Mouse (Mus musculus) cerebellum, postnatal 14 days (tissue): Measurements from ENCODE around the gene Gm10188.

Experiments
- DNase-seq, 2 experiments: peaks; one replicate each; pipeline ENCODE4 v3.0.0; 2021; ENCODE audit warnings: mixed read lengths in 2 of 2

Gene Gm10188

DNA sequence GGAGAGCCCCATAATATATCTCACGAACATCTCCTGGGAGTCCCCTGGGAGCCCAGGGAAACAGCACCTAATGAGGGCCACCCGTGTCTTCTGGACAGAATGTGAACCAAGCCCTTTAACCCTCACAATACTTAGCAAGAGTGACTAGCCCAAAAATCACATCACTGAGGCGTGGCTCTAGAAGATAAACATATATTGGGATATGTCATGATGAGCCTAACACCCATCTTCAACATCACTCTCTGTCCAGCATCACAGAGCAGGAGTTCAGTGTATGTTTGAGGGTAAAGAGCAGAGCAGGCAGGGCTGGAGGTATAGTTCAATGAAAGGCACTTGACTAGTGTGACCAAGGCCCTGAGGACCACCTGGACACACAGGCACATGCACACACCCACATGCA is at the start of gene Gm10188:
Gm10188 (minus strand) TSS at position 101 of the 400 bp plus-strand sequence.
- DNase-seq: no peak

DNA sequence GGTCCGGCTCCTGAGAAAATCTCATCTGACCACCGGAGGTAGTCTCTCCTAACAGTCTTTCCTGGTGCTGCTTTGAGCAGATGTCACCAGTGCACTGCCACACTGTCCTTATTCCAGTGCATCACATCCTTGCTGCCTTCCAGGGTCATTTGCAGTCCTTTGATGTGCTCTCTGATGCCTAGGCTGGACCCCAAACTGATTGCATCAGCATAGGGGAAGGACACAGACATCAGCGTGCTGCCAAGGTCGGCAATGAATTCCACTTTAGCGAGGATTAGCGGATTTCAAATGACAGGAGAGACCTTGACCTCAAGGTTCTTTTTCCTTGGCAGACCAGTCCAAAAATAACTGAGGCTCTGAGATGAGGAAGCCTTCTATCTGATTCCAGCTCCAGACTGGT is 47.6 kb upstream of the Gm10188 start:
- DNase-seq: no peak

DNA sequence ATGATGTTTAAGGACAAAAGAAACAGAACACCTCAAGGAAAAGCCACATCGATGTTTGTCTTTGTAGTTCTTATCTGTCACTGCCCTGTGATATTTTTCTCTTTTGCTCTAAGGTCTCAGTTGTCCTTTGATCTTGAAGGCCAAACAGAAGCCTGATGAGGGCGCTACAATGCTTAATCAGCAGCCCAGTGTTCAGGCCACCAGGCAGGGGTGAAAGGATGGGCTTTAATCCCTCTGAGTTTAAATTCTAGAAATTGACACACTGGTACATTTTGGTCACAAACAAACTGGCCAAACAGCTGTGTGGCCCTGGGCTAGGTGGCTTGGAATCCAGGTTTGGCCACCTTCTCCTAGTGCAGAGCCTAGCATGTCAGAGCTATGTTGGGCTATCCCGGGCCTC is 47.1 kb upstream of the Gm10188 start:
- no peak for DNase-seq

DNA sequence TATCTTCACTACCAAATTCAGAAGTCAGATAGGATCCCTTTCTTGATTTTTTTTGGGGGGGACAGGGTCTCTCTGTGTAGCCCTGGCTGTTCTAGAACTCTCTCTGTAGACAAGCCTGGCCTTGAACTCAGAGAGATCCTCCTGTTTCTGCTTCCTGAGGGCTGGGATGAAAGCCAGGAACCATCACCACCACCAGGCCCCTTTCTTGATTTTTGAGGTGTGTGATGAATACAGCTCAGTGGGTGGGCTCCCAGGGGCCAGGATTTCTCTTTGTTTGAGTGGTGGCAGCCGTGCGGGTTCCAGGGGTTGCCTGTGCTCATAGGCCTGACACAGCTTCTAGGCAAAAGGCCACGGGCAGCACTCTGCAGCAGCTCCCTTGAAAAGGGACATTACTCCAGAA is 41.7 kb upstream of the Gm10188 start:
- DNase-seq: no peak

DNA sequence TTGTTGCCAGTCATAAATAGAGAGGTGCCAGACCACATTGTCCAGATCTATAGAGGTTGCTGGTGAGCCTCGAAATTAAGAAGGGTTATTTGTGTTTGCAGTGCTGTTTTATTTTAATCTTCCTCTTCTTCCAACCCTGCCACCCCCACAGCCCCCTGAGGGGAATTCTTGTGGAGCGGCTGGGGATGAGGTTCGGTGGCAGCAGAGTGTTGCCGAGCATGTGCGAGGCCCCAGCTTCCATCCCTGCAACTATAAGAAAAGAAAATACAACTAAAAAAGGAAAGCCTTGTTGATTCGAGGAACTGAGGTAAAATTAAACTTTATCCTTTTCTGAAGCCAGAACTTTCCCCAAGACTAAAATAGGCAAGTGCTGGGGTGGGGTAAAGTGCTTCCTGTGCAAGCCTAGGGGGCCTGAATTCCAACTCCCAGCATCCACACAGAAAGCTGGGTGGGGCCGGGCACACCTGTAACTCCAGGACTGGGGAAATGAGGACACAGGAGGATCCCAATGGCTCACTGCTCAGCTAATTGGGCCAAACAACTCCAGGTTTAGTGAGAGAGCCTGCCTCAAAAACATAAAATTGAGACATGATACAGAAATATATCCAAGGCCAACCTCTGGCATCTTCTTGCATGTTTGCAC is 39.0 kb upstream of the Gm10188 start:
- no peak for DNase-seq

DNA sequence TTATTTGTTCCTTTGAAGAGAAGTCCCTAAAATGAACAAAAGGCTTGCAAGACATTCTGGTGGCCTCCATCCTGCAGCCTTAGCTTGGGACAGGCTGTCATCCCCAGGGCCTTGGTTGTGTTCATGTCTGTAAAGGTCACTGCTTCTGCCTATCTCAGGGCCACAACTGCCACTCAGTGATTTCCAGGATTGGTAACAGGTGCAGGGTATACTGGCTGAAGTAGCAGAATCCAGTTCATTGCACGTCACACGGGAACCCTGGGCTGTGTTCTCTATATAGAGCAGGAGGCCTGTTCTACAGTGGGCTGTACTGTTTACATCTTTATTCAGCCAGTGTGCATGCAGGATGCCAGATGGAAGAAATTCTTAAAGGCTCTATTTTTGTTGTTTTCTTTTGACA is 38.4 kb upstream of the Gm10188 start:
- DNase-seq: no peak

DNA sequence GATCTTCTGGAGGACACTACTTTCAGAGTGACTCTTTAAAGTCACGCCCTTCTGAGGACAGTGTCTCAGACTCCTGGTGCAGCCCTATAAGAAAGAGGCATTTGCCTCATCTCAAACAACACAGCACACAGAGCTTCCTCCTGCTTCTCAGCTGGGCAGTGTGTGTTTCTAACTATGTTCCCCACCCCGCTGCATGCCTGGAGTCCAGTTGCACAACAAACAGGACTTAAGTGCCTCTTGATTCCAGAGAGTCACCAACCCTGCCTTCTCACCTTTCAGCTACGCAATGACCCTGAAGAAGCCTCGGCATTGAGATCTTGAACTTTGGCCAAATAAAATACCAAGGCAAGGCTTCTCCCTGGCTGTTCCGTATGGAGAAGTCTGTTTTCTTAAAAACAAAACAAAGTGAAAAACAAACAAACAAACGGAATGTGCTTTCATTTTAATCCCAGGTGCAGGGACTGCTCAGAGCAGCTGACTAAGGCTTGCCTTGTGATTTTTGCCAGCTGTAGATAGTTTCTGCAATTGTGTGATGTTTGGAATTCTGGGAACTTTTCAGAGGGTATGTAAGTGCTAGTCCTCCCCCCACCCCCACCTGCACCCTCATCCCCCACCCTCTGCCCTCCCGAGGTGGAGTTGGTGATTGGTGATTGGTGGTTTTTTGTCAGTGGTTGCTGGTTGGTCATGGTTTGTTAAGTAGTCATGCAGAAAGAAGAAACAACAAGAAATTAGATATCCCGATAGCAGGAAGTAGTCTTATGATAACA is 37.4 kb upstream of the Gm10188 start:
- DNase-seq: no peak

DNA sequence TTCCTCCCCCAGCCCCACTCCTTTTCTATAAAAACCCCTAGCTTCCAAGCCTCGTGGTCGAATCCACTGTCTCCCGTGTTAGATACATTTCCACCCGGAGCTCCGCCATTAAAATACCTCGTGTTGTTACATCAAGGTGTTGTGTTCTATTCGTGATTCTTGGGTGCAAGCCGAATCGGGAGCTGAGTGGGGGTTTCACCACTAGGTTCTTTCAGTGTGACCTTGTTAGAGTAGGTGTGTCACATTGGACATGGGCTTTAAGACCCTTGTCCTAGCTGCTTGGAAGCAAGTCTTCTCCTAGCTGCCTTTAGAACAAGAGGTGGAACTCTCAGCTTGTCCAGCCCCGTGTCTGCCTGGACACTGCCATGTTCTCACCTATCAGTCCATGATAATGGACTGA is 36.4 kb upstream of the Gm10188 start:
- DNase-seq: no peak

DNA sequence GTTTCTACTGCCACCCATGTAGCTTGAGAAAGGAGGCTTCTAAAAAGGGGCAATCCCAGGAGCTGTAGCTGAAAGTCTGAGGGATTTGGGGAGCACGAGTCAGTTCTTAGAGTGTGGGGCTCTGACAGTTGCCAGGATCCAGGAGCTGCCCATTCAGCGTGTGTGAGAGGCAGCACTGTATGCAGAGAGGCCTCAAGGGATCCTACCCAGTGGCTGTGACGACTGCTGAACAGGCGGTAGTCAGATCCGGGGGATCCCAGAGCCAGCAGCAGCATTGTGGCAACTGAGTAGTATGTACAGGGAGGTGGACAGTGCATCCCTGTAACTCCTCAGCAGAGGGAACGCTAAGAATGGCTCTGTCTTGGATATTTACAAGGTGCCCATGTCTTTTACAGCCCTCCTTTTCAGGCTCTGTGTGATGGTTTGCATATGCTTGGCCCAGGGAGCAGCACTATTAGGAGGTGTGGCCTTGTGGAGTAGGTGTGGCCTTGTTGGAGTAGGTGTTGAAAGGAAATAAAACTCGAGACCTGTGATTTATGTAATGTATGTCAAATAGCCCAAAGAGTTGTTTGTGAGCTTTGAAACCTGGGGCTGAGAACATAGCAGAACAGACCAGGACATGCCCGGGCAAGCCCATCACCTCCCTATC is 35.8 kb upstream of the Gm10188 start:
- DNase-seq: no peak

DNA sequence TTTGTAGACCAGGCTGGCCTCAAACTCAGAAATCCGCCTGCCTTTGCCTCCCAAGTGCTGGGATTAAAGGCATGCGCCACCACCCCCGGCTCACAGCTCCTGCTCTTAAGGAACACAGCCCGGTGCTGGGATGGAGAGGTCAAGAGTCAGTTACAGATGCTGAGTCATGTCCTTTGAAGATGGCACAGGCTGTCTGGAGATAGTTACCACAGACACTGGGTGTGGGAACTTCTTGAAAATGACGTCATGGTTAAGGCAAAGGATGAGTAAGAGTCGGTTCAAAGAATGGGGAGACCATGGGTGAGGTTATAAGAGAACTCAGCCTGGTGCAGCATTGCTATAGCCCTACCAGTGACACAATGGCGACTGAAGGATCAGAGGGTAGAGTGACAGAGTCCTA is 35.0 kb upstream of the Gm10188 start:
- DNase-seq: no peak

DNA sequence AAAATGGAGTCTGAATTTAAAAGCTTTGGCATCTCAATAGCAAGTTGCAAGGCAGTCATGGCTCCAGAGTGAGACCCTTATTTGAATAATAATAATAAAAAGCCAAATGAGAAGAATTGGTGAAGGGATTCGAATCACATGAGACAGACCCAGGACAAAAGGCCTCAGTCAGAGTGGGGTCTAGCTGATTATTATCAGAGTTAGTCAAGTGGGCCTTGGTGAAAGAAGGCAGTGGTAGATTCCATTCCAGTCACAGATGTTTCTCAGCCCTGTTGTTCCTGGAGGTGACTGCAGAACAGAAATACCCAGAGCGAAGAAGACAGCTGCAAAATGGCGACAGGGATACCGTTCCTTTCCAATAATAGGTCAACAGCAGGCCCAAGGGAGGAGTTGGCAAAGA is 34.1 kb upstream of the Gm10188 start:
- DNase-seq: no peak

DNA sequence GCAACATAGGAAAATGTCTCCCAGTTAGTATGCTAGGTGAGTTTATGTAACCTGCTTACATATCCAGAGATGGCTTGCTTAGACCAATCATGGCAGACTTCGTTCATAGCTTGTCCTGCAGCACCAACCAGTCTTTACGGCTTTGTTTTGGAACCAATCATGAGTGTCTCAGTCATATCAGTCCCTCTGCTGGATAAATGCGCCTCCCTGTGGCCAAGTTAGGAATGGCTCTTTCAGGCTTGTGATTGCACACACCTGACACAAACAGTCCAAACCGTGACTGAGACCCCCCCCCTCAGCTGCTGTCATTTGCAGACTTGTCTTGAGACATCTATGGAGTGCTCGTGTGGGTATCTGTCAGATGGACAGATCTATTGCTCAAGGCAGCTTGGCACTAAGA is 31.5 kb upstream of the Gm10188 start:
- DNase-seq: peak; percentile 26 to 64

DNA sequence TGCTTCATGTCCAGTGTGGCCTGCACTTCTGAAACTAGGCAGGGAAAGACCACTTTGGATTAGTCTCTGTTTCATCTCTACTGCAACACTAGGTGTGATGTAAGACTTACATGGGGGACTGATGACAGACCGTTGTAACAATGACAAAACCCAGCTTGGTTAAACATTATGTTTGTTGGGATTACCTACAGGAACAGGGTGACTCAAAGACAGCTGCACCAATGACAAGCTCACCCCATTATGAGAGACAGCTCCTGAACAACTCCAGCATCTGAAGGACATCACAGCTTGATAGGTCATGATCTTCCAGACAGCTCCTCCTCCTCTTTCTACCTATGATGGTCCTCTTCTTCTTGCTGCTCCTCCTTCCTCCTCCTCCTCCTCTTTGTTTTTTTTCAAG is 30.8 kb upstream of the Gm10188 start:
- no peak for DNase-seq

DNA sequence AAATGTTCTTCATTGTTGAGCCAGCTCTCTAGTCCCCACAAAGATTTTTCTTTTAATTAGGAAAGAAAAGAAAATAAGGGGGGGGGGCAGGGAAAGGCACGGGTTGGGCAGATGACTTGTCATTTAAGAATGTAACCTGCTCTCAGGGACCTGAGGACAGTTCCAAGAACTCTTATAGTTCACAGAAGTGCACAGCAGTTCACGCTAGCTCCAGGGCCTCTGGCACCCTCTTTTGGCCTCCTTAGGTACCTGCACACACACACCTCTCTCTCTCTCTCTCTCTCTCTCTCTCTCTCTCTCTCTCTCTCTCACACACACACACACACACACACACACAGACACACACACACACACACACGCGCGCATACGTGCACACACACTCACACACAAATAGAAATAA is 24.9 kb upstream of the Gm10188 start:
- DNase-seq: no peak

DNA sequence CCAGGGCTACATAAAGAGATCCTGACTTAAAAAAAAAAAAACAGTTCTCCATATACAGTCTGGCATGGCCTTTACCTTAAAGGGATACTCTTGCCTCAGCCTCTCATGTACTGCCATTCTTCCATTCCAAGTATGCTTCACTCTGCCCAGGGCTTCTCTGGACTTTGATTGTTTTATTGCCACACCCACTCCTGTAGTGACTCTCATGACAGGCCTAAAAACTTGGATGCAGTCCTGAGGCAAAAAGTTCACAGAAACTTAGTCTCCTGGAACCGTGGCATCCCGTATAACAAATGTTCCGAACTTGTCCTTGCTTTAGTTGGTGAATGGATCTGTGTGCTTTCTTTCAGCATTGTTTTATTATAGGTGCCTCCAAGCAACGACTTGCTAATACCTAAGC is 17.1 kb upstream of the Gm10188 start:
- DNase-seq: no peak

DNA sequence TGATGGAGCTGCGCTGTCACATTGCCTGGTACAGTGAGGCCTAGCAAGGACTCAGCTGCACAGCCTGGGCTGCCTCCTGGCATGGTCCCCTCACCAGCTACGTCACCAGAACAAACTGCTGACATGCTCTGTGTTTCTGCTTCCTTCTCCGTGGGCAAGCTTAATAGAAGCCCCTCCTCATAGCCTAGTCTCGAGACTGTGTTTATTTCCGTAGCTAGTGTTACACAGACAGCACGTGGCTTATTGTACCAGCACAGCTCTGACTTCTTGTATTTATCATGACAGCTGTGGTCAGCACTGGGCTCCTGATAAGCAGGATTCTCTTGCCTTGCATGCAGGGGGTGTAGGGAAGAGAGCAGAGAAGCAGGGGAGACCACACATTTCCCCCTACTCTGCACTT is 16.6 kb upstream of the Gm10188 start:
- DNase-seq: no peak

DNA sequence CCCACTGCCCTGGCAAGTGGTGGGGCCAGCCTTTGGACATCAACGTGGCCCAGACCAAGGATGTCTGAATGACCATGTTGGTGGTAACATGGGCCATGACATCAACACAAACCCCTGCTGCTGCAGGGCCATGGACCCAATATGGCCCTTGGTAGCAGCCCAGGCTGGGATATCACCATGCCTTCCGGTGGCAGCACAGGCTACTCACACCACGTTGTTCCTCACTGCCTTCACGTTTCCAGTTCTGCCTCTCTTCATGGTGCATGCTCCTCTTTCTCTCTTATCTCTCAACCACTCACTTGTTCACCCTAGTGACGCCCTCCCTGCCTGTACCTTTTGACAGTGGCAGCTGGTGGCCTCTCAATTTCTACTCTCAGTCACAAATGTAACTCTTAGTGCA is 15.4 kb upstream of the Gm10188 start:
- DNase-seq: no peak

DNA sequence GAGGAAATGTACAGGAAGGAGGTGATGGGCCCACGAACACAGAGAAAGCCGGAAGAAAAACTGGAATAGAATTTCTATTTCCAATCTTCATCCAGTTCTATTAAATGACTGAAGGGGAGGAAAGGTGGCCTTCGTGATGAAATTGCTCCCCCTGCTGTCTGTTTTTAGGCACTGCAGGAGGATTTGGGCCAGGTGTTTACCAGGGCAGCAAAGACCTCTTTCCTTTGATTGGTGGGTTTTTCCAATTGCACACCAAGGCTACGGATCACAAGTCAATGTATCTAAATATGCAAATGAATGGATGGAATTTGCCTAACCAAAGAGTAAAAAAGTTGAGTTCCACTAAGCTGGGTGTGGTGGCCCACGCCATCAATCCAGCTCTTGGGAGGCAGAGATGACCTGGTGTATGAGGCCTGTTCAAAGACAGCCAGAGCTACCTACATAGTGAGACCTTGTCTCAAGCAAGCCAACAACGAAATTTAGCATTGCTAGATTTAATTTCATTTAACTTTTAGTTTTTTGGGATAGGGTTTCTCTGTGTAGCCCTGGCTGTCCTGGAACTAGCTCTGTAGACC is 8.1 kb upstream of the Gm10188 start:
- DNase-seq: peak; percentile 87 to 88

DNA sequence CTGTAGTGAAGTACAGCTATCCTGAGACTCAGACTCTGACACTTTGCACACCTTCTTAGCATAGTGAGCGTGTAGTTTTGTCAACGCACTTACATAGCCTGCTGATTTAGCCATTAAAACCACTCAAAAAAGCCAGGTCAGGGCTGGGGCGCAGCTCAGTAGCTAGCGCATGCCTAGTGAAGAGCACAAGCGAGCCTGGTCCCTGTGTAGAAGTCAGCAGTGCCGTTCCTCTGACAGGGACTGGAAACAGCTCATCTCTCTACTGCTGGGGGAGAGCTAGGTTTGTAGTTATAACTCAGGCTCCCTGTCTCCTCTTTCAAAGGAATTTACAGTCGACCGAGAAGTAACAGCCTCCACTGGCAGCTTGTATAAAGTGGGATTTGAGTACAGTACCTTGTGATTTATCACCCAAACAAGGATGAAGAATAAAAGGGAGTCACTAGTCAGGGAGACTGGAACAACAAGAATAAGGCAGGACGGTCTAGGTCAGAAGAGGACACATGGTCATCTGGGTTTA is 5.2 kb upstream of the Gm10188 start:
- no peak for DNase-seq

DNA sequence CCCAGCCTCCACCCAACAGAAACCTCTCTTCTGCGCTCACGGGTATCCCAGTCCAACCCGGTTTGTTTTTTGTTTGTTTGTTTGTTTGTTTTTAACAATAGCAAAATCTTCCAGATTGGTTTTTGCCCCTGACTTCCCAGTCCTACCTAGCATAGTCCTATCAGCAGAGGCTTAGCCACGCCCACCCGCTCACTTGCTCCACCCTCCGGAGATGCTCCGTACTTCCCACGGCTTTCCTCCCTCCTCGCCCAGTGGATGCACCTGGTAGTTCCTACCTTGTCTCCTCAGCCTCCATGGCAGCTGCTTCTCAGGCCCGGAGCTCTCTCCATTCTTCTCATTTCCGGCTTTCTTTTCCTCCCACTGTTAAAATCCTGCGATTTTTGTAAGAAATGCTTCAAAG is 4.0 kb upstream of the Gm10188 start:
- DNase-seq: peak; percentile 57 to 84

DNA sequence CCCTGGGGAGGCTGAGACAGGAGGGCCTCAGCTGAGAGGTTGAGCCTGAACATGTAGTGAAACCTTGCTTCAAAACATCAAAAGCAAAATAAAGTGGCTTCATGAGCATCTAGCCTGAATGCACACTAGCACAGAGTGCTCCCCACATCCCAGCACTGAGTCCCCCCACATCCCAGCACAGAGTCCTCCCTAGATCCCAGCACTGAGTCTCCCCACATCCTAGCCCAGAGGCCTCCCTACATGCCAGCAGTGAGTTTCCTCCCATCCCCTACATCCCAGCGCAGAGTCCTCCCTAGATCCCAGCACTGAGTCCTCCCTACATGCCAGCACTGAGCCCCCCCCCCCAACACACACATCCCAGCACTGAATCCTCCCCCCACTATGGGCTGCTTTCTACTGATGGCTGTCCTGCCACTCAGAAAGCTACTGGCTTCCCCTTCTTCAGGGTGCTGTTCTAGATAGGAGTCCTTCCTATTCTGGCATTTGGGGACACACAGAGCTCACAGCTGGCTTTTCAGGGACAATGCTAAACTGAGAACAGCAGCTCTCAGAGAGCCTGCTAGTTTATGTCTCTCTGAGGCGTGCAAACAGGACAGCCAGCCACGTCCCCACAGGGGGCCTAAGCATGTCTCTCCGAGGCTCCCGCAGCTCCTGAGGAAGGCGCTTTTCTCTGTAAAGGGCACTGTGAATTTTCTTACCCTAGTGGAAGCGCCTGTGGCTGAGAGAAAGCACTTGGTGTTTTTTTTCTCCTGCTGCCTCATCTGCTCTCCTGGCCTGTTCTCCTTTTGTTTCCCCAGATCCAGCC is 2.1 kb upstream of the Gm10188 start:
- no peak for DNase-seq

DNA sequence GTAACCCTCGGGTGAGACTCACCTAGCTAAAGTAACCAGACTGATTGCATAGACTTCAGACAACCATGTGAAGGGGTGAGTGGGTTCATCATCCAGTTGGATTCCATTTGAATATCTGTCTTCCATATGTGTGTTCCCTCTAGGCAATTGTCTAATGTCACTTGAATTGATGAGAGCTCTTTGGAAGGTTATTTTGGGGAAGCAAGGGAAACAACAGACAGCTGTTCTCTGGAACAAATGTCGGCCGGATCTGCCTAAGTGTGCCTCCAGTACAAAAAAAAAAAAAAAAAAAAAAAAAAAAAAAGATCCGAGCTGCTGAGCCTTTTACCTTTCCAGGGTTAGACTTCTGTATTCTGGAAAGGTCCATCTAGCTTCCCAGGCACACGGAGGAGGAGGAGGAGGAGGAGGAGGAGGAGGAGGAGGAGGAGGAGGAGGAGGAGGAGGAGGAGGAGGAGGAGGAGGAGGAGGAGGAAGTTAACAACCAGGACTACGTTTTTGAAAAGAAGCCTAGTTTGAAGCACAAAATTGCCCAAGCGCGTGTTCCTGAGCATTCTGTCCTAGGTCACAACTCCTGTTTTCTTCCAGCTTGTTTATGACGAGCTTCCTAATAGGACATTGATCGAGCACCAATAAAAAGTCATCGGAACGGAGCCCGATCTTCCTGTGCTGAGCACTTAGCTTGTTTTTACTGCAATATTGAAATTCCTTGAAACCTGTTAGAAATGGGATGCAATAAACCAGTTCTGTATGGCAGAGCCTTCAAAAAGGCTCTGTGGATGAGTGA is 3.1 kb downstream of the Gm10188 start:
- no peak for DNase-seq
